In genomic region chr13:12615014-12615413, GRCm38 (mm10) we compare ENCODE assay signal across 6 mouse cellular contexts. TPM values are rescaled to one million over a fixed set of nuclear protein-coding genes. Genes with fewer than 3 reads are reported as not detected.
A peak's percentile ranks its signal among the peaks of the same experiment; 100 is the strongest.
DNase-seq lines count a peak whose midpoint lies in the region; ATAC-seq and TF ChIP-seq lines count a peak whose summit lies in the region.
"Not testable (repeated sequence)": the region's sequence is repeated elsewhere in the genome, so short reads cannot be mapped to it uniquely, and the experiment has no call there.

No protein-coding gene starts in this region.

- H3K27me3 ChIP-seq in heart, embryonic 11.5 days (ENCODE audit: control insufficient read depth, insufficient read depth, low read length); heart, embryonic 13.5 days (replicated peaks); heart, embryonic 15.5 days; heart, postnatal 0 days (ENCODE audit: control insufficient read depth, insufficient read depth, low read length); limb, embryonic 15.5 days: not testable (repeated sequence)

- not testable (repeated sequence) for H3K9me3 ChIP-seq in heart, embryonic 11.5 days (replicated peaks; ENCODE audit: control insufficient read depth, low read length); heart, embryonic 13.5 days; heart, embryonic 15.5 days (replicated peaks); heart, postnatal 0 days (replicated peaks; ENCODE audit: control insufficient read depth, low read length); limb, embryonic 15.5 days

- TF ChIP-seq EP300 in heart, postnatal 0 days (IDR thresholded peaks at IDR 0.05; ENCODE audit: low read depth) = not testable (repeated sequence)

- not testable (repeated sequence) for H3K4me1 ChIP-seq in heart, embryonic 11.5 days (ENCODE audit: control insufficient read depth, insufficient read depth, low read length); heart, embryonic 15.5 days (replicated peaks); heart, postnatal 0 days (ENCODE audit: control insufficient read depth, insufficient read depth); limb, embryonic 15.5 days
- peaks cover 26% of the 10 kb centered on the region for H3K4me1 ChIP-seq in heart, embryonic 13.5 days

- H3K4me3 ChIP-seq in heart, embryonic 11.5 days (ENCODE audit: low read depth, low read length); heart, embryonic 15.5 days; heart, postnatal 0 days (ENCODE audit: low read depth, low read length); limb, embryonic 15.5 days: not testable (repeated sequence)
- peak overlapping the region; percentile 9; the same call in 1 of the 2 replicates for H3K4me3 ChIP-seq in heart, embryonic 13.5 days

- peak; percentile 8 for DNase-seq in heart, postnatal 0 days (ENCODE audit: low spot score)

- 58% methylated on average over 10 of the region's 10 CpGs for WGBS in heart, embryonic 11.5 days (ENCODE audit: insufficient replicate concordance)
- WGBS in heart, embryonic 13.5 days = 52% methylated on average over 10 of the region's 10 CpGs
- WGBS in heart, embryonic 15.5 days = 51% methylated on average over 10 of the region's 10 CpGs
- 41% methylated on average over 10 of the region's 10 CpGs for WGBS in heart, postnatal 0 days
- 60% methylated on average over 10 of the region's 10 CpGs for WGBS in limb, embryonic 15.5 days

- peak overlapping the region; percentile 57; the same call in 1 of the 2 replicates for H3K27ac ChIP-seq in heart, embryonic 11.5 days (ENCODE audit: low read depth, low read length)
- H3K27ac ChIP-seq in heart, embryonic 13.5 days (replicated peaks) = peak overlapping the region; percentile 86
- peak overlapping the region; percentile 79 for H3K27ac ChIP-seq in heart, embryonic 15.5 days
- peak overlapping the region; percentile 69 for H3K27ac ChIP-seq in heart, postnatal 0 days (ENCODE audit: low read depth)
- H3K27ac ChIP-seq in limb, embryonic 15.5 days = not testable (repeated sequence)

- 0 out of 2 replicates have a peak, but pooled peaks have one; percentile 7 for ATAC-seq in frontal cortex, adult (ENCODE audit: low TSS enrichment)
- peak; percentile 23; the same call in 1 of the 2 replicates for ATAC-seq in heart, embryonic 11.5 days (replicated peaks; ENCODE audit: insufficient number of reproducible peaks, low FRiP score, low TSS enrichment)
- not testable (repeated sequence) for ATAC-seq in heart, embryonic 13.5 days (ENCODE audit: extremely low read depth, insufficient number of reproducible peaks, low FRiP score, low TSS enrichment); heart, embryonic 15.5 days (replicated peaks; ENCODE audit: insufficient number of reproducible peaks, insufficient read depth, low FRiP score, low read depth)
- peak; percentile 35; the same call in 1 of the 2 replicates for ATAC-seq in heart, postnatal 0 days (ENCODE audit: insufficient read depth, low read depth)
- 0 out of 2 replicates have a peak, but pooled peaks have one; percentile 30 for ATAC-seq in limb, embryonic 15.5 days (ENCODE audit: insufficient number of reproducible peaks, low FRiP score, low TSS enrichment, low read depth)

- not testable (repeated sequence) for TF ChIP-seq CTCF in heart, postnatal 0 days (IDR thresholded peaks at IDR 0.05; ENCODE audit: low read depth)

- not testable (repeated sequence) for H3K9ac ChIP-seq in heart, embryonic 11.5 days (ENCODE audit: low read depth, low read length); heart, embryonic 13.5 days; heart, embryonic 15.5 days; heart, postnatal 0 days (replicated peaks; ENCODE audit: low read depth, low read length); limb, embryonic 15.5 days

- H3K4me2 ChIP-seq in heart, embryonic 11.5 days = peak overlapping the region; percentile 16
- H3K4me2 ChIP-seq in heart, embryonic 13.5 days = peak overlapping the region; percentile 47
- peak overlapping the region; percentile 43 for H3K4me2 ChIP-seq in heart, embryonic 15.5 days
- peak overlapping the region; percentile 30; the same call in 1 of the 2 replicates for H3K4me2 ChIP-seq in heart, postnatal 0 days (ENCODE audit: low read depth, low read length)
- not testable (repeated sequence) for H3K4me2 ChIP-seq in limb, embryonic 15.5 days

- H3K36me3 ChIP-seq in heart, embryonic 11.5 days (ENCODE audit: control insufficient read depth, insufficient read depth, low read length); heart, embryonic 15.5 days; heart, postnatal 0 days (replicated peaks; ENCODE audit: control insufficient read depth, insufficient read depth, low read length); limb, embryonic 15.5 days: not testable (repeated sequence)
- H3K36me3 ChIP-seq in heart, embryonic 13.5 days = peaks cover 14% of the 10 kb centered on the region

RNA-seq across cellular contexts. Expression of gene Ero1lb, which starts 49.3 kb away (rescaled TPM):
- polyA plus RNA-seq in heart, embryonic 11.5 days (2014; fragmentation: Nextera tagmentation; extraction: Ambion mirVana) = 7.2 and 7.7 TPM in 2 replicates
- 5.9 and 6.2 TPM in 2 replicates for polyA plus RNA-seq in heart, embryonic 13.5 days (2015; fragmentation: Nextera tagmentation; extraction: Ambion mirVana)
- polyA plus RNA-seq in heart, embryonic 15.5 days (2015; fragmentation: Nextera tagmentation; extraction: Ambion mirVana) = 5.1 and 5.4 TPM in 2 replicates
- total RNA-seq in heart, postnatal 0 days (2014; rRNA removed; ENCODE audit: low replicate concordance) = 1.4 and 8.2 TPM in 2 replicates
- polyA plus RNA-seq in heart, postnatal 0 days (2015; fragmentation: Nextera tagmentation; extraction: Ambion mirVana) = 2.4 and 2.5 TPM in 2 replicates
- 5.1 and 6.6 TPM in 2 replicates for polyA plus RNA-seq in limb, embryonic 15.5 days (2015; fragmentation: Nextera tagmentation; extraction: Ambion mirVana)
